Mouse (Mus musculus) bone marrow macrophage, adult 2 months (primary cell): Measurements from ENCODE around the gene Acad10.

Experiments
- CTCF ChIP-seq: IDR thresholded peaks from 2 replicates; pipeline ENCODE4 v1.5.1; 2012; ENCODE audit warnings: low read depth, mild to moderate bottlenecking, low read length, moderate library complexity
- POLR2A ChIP-seq: IDR thresholded peaks from 2 replicates; pipeline ENCODE4 v1.6.1; 2012; ENCODE audit warnings: mild to moderate bottlenecking, low read depth, low read length, borderline replicate concordance

- TF ChIP-seq POLR2A = no peak
- no peak for TF ChIP-seq CTCF
Observed at GRCm38 (mm10) chr5:121690482-121691211, 30.3 kb upstream of the Acad10 start.
